Mouse (Mus musculus) testis, adult 2 months (tissue): ENCODE measurements at regions not wholly inside any gene's neighbourhood (a gene's known extent, or its start where the extent isn't known, plus 50 kb on each side); places are given as distances from the start of the nearest gene placed in this dataset.

Experiments
- CTCF ChIP-seq: fragments of 200-500 bp; IDR thresholded peaks from 2 replicates; pipeline ENCODE4 v1.5.1; 2012; ENCODE audit warnings: low read depth, mild to moderate bottlenecking, inconsistent platforms, low read length, moderate library complexity; ENCODE audit not compliant: control insufficient read depth, insufficient read depth, insufficient replicate concordance
- POLR2A ChIP-seq: fragments of 200-500 bp; IDR thresholded peaks from 2 replicates; pipeline ENCODE4 v1.6.1; 2012; ENCODE audit warnings: low read depth, mild to moderate bottlenecking, inconsistent platforms, low read length, moderate library complexity; ENCODE audit not compliant: control insufficient read depth

GRCm38 (mm10) chr11:52685436-52685835, 79.0 kb upstream of the Fstl4 start:
- TF ChIP-seq CTCF (no peak), POLR2A (no peak)
